Mouse (Mus musculus): ENCODE data around the gene Cavin1. TPM values are rescaled to one million over a fixed set of nuclear protein-coding genes. Genes with fewer than 3 reads are reported as not detected.

Gene Cavin1
- total RNA-seq, 2 experiments from 2014 or later: 279 to 309 TPM

DNA sequence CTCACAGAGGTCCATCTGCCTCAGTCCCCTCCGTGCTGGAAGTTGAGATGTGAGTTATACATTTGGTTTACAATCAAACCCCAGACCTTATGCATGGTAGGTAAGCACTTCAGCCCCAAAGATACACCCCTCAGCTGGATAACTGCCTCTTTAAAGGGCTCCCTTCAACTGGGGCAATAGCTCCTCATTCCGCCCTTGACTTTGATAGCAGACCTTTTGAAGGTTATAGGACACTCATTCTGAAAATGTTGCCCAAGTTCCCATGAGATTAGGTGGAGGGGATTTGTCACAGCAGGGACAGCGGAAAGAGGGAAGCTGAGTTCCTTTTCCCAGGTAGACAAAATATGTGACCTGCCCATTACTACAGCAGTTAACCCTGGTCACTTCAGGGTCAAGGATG lies 10.5 kb upstream of the Cavin1 start:
- DNase-seq: no peak

DNA sequence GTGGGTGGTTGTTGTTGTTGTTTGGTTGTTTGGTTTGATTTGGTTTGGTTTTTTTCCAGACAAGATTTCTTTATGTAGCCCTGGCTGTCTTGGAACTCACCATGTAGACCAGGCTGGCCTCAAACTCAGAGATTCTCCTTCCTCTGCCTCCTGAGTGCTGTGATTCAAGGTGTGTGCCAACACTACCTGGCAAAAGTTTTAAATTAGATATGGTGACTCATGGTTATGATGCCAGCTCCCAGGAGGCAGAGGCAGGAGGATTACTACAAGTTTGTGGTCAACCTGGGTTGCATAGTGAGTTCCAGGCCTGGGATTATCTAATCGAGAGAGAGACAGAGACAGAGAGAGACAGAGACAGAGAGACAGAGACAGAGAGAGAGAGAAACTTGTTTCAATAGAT lies 9.8 kb upstream of the Cavin1 start:
- DNase-seq: no peak

DNA sequence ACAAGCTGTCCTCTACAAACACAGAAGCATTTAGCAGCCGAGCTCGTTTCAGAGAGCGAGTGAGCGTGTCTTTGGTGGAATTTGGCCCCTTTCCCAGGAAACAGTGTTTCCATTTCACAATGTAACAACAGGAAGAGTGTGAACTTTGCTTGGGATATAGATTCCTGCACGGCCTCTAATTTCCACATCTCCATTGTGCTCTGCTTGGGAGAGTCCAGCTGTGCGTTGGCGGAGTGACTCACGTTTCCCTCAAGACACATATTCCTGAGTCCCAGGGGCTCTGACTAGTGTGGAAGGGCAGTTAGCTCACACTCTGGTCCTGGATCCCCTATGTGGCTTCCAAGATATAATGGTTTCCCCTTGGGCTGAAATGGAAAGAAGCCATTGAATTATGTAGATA lies 9.2 kb upstream of the Cavin1 start:
- DNase-seq: peak; percentile 30

DNA sequence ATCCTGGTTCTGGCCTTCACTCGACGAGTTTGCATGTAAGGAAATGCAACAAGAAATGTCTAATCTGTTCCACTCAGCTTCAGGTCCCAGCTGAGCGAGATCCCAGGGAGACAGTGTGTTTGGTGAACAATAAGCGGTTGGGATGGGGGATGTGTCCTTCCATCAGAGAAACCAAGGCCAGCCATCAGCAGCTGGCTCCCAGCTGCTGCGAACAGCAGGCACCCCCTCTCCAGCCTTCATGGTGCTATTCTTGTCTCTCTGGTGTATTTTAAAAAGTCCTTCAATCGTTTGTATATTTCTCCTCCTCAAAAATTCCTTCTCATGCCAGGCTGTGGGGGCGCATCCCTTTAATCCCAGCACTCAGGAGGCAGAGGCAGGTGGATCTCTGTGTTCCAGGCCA lies 4.6 kb upstream of the Cavin1 start:
- no peak for DNase-seq

DNA sequence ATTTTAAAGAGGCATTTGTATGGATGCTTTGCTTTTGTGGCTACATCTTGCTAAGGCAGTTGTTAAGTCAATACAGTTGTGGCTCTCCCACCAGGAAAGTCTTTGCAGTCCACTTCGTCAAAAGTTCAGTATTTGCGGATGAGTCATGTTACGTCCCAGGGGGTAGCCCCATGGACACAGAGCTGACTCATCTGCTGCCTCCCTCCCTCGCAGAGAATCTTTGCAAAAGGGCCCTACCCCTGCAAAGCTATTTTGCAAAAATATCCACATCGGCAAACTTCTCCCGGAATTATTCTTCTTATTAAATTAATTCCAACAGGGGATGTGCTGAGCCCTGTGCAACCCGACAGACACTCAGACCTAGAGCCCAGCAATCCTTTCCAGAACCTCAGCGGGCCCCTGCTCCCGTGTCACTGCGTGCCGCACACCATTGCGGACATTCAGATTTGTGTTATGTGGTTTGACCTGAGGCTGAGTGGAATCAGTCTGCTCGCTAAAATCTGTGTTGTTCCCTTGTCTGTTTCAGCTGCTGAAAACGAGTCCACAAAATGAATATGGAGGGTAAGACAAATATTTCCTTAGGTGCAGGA lies 3.8 kb upstream of the Cavin1 start:
- peak; percentile 37 for DNase-seq

DNA sequence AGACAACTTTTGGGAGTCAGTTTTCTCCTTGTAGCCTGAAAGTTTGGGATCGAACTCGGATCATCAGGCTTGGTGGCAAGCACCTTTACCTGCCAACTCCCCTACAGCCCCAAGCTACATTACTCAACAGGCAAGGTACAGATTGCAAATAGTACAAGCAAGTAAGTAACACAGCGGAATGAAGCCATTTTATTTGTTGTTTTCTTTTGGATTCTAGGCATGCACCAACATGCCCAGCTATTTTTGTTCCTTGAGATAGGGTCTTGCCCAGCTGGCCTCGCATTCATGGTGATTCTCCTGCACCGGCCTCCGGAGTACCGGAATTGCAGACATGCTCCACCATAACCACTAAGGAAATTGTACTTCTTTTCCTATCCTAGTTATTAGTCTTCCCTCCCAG lies 2.6 kb upstream of the Cavin1 start:
- DNase-seq: no peak

DNA sequence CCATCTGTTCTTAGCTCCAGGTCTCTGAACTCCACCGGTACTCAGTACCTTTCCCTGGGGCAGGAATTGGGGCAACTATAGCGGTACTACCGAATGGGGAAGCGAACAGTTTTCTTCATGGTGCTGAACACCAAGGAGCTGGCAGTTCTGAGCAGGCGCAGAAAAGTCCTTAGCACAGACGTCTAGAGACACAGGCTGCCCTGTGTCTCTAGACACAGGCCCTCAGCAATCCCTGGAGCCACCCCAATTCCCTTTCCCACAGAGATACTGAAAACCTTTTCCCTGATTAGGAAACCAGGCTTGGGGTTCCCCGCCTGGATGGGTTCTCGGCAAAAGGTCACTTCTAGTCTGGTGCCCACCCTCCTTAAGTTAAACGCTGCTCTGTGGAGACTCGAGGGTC lies 768 bp upstream of the Cavin1 start:
- DNase-seq: no peak

DNA sequence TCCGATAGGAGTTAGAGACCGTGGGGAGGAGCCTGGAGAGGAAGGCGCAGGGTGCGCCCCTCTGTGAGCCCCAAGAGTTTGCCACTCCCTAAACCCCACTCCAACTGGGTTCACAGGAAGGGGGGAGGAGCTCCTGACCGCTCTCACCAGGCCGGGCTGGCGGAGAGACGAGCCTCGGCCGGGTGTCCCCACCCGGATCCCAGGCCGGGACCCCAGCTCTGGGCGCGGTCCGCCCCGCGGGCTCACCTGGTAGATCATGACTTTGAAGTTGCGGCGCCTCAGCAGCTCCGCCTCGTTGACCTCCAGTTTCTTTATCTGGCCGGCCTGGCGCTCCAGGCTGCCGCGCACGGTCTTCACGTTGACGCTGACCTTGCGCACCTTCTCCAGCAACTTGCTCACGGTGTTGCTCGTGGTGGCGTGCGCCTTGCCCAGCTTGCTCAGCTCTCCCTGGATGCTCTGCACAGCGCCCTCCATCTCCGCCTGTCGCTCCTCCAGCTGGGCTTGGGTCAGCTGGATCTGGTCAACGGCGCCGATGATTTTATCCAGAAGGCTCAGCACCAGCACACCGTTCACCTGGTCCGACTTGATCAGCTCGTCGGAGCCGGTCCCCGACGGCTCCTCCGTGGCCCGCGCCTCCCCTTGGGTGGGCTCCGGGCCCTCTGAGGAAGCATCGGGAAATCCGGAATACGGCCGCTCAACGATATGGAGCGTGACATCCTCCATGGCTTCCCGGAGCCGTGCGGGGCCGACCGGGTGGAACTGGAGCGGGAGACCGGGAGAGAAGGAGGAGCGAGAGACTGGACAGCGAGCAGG lies 737 bp downstream of the Cavin1 start:
- peak; percentile 59 for DNase-seq

DNA sequence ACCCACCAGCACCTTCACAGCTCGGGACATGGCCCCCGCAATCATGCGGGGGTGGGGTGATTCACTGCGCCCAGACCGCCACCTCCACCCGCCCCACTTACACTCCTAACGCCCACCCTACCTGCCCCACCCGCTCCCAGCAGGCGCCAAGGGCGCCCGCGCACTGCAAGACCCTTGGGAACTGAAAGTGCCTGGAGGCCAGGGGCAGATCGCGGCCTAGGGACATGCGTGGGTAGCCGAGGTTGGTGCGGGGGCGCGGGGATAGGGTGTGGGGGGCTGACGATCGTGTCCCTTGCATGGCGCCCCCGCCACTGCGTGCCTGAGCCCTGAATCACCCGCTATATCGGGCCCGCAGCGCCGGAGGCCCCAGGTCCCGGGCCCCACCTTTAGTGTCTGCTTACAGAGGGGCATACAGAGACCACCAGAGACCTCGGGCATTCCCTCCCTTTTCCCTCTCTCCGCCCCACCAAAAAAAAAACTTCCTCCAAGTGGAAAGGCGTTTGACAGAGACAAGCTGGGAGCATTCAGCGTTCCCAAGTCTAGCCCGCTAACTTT lies 1.4 kb downstream of the Cavin1 start:
- peak; percentile 44 for DNase-seq

DNA sequence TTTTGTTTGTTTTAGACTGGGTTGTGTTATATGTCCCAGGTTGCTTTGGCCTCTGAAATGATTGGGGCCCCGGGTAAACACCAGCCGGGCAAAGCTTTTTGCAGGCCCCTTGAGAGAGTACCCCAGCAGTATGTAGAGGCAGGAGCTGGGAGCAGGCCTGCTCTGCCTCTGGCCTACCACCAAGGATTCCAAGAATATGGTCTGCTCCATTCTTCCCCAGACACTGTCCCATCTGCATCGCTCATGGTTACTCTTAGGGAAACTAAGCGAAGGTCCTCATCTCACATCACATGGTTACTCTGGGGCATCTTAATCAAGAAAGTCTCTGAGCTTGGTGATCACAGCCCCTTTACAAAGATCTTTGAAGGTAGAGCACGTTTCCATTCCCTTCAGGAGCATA lies 2.2 kb downstream of the Cavin1 start:
- DNase-seq: no peak

DNA sequence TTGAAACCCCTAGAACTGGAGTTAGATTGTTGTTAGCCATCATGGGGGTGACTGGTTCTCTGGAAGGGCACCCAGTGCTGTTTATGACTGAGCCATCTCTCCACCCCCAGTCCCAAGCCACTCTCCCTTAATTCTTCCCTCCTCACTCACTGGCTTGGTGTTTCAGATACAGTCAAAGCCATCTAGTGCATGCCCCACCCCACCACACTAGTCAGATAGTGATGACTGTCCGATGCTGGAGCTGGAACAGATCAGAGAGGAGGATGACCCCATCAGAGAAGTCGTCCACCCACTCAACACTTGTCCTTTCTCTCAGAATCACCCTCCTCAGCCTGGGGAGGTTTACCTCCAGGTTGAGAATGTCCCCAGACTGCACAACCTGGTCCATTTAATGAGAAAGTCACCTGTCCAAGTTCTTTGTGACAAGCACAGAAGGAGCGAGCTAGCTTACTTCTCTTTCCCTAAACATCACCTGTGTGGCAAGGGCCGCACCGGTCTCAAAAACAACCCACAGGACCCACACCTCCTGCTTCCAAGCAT lies 2.7 kb downstream of the Cavin1 start:
- DNase-seq: no peak

DNA sequence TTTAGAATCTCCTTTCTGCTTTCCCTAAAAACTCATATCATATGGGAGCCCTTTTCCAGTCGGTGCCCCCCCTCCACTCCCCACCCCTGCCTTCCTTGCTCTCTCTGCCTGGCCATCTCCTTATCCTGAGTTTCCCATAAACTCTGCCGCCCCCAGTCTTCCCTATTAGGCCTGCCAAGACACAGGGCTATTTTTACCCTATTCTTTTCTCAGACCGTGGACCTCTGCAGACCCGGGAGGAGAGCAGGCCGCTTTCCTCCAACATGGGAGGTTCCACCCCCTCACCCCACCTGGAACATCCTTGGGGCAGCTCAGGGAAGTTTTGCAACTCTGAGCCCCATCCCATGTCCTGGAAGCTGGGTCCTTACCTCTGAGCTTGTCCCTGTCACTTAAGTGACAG lies 3.3 kb downstream of the Cavin1 start:
- no peak for DNase-seq

DNA sequence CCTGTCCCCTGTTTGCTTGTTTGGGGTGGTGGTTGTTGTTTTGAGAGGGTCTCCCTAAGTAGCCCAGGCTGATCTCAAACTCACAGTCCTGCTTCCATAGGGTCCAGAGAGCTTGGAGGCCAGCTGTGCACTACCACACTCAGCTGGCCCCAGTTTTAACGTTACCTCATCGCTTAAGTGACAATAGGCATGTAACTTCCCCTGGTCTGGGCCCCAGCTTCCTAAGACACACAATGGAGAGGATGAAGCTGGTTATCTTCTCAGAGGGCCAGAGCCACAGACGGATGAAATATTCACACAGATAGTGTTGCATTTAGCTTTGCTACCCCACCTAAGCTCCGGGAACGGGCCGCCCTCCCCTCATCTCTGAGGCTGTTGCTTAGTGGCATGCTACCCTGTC lies 4.9 kb downstream of the Cavin1 start:
- DNase-seq: no peak

DNA sequence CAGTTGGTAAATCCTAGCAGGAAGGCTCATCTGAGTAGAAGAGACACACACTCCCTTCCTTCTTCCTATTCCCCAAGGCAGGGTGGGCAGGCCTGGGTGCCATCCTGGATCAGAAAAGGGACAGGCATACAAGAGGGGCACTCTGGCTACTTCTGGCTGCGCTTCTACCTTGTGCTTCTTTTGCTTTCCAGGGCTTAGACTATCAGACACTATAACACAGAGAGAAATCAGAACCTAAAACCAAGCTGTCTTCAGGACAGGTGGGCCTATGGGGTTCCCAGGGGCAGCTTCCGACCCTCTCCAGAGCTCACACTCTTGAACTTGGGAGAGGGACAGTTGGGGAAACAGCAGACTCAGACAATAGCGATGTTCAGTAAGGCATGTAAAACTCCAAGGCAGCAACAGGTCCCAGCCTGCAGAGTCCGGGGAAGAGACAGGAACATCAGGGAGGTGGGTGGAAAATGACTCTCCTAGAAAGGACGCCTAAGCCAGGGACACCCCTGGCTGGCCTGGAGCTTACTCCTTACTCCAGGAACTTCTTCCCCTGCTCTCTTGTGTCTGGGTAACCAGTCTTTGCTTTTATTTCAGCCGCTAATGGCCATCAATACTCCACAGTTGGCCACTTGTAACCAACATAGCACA lies 5.7 kb downstream of the Cavin1 start:
- DNase-seq: no peak

DNA sequence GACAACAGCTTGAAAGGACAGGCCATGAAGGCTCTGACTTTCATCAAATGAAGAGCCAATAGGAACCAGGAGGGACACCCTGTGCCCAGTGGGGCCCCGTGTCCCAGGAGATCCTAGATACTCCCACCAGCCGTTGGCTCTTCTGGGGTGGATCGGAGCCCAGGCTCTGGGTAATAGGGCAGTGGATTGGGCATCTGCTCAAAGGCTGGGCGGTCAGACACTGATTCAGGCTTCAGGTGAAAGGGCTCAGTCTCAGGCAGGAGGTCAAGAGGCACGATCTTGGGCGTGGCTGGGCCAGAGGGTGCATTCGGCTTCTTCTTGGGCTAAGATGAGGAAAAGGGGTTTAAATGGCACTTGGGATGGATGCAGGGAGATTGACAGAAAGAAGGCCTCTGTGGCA lies 6.5 kb downstream of the Cavin1 start:
- peak; percentile 14 for DNase-seq

DNA sequence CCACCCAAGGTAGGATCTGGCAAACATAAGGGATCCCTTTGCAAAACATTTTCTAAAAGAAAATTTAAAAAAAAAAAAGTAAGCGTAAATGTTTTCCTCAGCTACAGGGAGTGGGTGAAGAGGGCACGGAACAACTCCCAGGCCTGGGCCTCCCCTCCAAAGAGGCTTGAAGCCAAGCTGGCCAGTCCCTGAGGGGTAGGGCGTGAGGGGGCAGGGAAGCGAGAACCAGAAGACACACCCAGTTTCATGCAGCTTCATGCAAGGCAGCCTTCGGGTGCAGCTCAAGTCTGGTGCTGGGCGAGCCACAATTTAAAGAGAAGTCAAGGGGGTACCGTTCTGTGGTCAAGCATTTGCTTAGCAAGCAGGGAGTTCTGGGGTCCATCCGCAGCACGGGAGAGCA lies 7.0 kb downstream of the Cavin1 start:
- peak; percentile 36 for DNase-seq

DNA sequence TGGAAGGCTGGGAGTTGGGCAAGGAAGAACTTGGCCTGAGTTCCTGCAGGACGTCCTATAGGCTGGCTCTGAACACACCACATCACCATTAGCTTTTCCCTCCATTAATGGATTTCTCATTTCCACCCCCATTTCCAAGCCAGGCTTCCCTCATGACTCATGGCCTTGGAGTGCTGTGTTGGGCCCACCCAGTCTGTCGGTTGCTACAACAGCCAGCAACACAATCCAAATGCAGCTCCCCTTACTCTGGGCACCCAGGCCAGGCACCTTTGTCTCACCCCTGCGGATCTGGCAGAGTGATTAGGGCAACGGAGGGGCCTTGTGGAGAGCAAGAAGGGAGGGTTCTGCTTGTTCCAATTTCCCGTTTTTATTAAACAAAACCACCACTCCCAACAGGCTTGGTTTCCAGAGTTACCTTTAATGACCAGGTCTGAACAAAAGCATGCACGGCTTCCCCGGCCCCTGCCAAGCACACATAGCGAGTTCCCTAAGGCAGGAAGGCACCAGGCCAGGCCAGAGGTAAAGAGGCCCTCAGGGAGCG lies 8.2 kb downstream of the Cavin1 start:
- DNase-seq: peak; percentile 38

DNA sequence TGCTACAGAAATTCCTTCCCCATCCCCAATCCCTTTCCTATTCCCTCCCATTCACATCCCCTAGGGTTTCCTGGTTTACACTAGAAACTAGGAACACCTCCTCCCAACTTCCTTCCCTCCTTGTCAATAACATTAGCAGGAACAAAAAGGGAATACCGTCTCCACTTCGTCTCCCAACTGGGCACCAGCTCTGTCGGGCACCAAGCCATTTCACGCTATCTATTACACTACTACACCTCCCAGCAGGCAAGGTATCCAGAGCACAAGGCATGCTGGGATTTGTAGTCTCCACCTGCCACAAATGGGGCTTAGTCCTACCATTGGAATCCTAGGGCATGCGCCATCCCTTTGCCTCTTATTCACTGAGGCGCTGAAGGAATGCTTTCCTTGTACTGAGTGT lies 10.1 kb downstream of the Cavin1 start:
- DNase-seq: peak; percentile 81

DNA sequence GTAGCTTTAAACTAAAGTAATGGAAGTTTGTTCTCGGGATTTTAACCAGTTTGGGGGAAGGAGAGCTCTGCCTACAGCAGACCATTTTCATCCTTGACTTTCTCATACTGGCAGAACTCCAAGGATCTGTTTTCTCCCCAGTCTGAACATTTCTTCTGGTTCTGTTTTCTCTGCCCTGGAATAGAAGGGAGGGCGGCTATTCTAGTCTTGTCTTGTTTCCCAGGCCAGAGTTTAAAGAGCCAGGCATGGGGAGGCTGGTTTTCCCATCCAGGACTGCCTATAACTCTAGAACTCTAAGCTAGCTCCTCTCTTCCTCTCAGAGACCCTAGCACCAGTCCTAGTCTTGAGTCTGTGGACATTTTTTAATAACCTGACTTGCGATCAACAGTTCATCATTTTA lies 10.9 kb downstream of the Cavin1 start:
- no peak for DNase-seq

DNA sequence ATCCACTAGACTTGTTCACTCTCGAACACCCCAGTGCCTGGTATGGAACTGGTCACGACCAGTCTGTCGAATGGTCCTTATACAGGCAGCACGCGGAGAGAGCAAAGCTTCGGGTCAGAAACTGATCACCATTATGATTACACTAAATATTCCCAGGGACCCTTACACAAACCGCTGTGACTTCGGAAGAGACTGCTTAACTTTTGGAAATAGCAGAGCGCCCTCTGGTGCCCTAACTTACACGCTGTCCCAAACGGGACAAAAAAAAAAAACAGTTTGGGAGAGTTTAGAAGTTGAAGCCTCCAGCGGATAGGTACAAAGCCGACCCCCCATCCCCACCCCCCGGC lies 11.2 kb downstream of the Cavin1 start:
- peak; percentile 68 for DNase-seq

DNA sequence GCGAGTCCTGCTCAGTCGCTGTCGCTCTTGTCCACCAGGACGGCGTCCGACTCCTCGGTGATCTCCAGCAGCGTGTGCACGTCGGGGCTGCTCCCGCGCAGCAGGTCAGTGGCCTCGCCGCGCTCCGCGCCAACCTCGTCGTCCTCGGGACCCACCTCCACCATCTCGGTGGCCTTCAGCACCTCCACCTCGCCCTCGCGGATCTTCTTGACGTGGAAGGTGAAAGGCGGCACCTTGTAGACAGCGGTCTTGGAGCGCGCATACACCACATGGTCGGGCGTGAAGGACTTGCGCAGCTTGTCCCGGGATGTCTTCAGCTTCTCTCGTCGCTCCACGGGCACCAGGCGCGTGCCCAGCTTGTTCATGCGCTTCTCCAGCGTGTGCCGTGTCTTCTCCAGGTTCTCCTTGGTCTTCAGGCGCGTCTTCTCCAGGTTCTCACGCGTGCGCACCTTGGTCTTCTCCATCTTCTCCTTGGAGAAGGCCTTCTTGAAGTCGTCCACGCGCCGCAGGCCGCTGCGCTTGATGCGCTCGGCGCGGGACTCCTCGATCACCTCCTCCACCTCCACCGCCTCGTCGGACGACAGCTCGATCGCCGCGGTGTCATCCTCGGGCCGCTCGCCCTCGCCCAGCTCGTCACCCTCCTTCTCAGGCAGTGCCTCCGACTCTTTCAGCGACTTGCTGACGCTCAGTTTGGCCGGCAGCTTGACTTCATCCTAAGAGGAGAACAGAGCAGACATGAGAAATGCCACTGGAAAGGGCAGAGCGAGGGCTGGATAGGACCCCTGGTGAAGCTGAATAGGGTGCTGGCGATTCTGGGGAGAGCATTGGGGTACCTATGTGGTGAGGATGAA lies 11.8 kb downstream of the Cavin1 start:
- no peak for DNase-seq

DNA sequence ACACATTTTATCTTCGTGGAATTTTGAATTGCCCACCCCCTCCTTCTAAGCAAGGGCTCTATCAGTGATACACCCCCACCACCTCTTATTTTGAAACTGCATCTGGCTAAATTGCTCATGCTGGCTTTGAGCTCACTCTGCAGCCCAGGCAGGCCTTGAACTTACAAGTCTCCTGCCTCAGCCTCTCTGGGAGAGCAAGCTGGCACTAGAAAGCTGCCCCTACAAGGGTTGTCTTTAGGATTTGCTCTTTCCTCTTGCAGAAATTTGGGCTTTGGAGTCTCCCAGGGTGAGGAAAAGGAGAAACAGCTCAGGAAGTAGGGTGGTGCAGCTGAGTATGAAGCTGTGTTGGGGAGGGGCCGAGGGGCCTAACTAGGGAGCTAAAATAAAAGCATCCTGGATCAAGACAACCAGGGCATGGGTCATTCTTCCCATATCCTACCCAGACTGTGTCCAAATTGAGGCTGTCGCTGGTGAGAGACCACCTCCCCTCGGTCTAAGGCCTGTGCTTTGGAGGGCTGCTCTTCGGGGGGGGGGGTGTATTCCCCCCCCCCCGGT lies 12.7 kb downstream of the Cavin1 start:
- no peak for DNase-seq
